Mouse (Mus musculus): ENCODE data around the gene Mrps17. TPM values are rescaled to one million over a fixed set of nuclear protein-coding genes. Genes with fewer than 3 reads are reported as not detected.
"Not testable (repeated sequence)": the region's sequence is repeated elsewhere in the genome, so short reads cannot be mapped to it uniquely, and the experiment has no call there.

Gene Mrps17
- polyA plus RNA-seq (2015; fragmentation: Nextera tagmentation; extraction: Ambion mirVana): 164 and 178 TPM in 2 replicates

GRCm38 (mm10) chr5:129715326-129715861, at the start of gene Mrps17:
Gene Mrps17 (plus strand): TSS chr5:129715497.
- H3K4me1 ChIP-seq (replicated peaks): peaks cover 9% of the 10 kb centered on the region
- under 1% methylated on average over 33 of the region's 33 CpGs for WGBS
- no peaks in the 10 kb centered on the region for H3K27me3 ChIP-seq
- H3K9me3 ChIP-seq: no peaks in the 10 kb centered on the region
- H3K4me2 ChIP-seq: peak within 1 kb of the TSS; percentile 89
- H3K36me3 ChIP-seq: peaks cover 35% of the 10 kb centered on the region
- ATAC-seq (ENCODE audit: low read depth): peak; percentile 97
- H3K27ac ChIP-seq (replicated peaks): peak within 1 kb of the TSS; percentile 62; the same call in 1 of the 2 replicates
- H3K4me3 ChIP-seq: peak within 1 kb of the TSS; percentile 70
- peak within 1 kb of the TSS; percentile 82 for H3K9ac ChIP-seq

GRCm38 (mm10) chr5:129666271-129666909, 48.9 kb upstream of the Mrps17 start:
- ATAC-seq (ENCODE audit: low read depth): no peak
- H3K4me2 ChIP-seq: no peak overlapping the region
- WGBS: 95% methylated on average over 10 of the region's 10 CpGs
- H3K4me1 ChIP-seq (replicated peaks): peaks cover 13% of the 10 kb centered on the region
- no peak overlapping the region for H3K27ac ChIP-seq (replicated peaks)
- H3K36me3 ChIP-seq: no peaks in the 10 kb centered on the region
- H3K9me3 ChIP-seq: no peaks in the 10 kb centered on the region
- H3K9ac ChIP-seq: no peak overlapping the region
- H3K27me3 ChIP-seq: no peaks in the 10 kb centered on the region
- H3K4me3 ChIP-seq: no peak overlapping the region

GRCm38 (mm10) chr5:129667851-129668250, 47.4 kb upstream of the Mrps17 start:
- ATAC-seq (ENCODE audit: low read depth): no peak
- H3K4me2 ChIP-seq: no peak overlapping the region
- no peaks in the 10 kb centered on the region for H3K9me3 ChIP-seq
- no peak overlapping the region for H3K27ac ChIP-seq (replicated peaks)
- peaks cover 13% of the 10 kb centered on the region for H3K4me1 ChIP-seq (replicated peaks)
- WGBS: 95% methylated on average over 4 of the region's 4 CpGs
- no peak overlapping the region for H3K4me3 ChIP-seq
- H3K36me3 ChIP-seq: no peaks in the 10 kb centered on the region
- no peaks in the 10 kb centered on the region for H3K27me3 ChIP-seq
- H3K9ac ChIP-seq: no peak overlapping the region

GRCm38 (mm10) chr5:129669453-129670035, 45.8 kb upstream of the Mrps17 start:
- ATAC-seq (ENCODE audit: low read depth): peak; percentile 76
- no peaks in the 10 kb centered on the region for H3K9me3 ChIP-seq
- H3K9ac ChIP-seq: peak overlapping the region; percentile 93
- WGBS: 1% methylated on average over 31 of the region's 31 CpGs
- peaks cover 13% of the 10 kb centered on the region for H3K4me1 ChIP-seq (replicated peaks)
- H3K27ac ChIP-seq (replicated peaks): 0 out of 2 replicates have a peak overlapping the region, but pooled peaks have one; percentile 29
- no peaks in the 10 kb centered on the region for H3K36me3 ChIP-seq
- peak overlapping the region; percentile 90 for H3K4me2 ChIP-seq
- H3K27me3 ChIP-seq: no peaks in the 10 kb centered on the region
- peak overlapping the region; percentile 82 for H3K4me3 ChIP-seq

GRCm38 (mm10) chr5:129670036-129670458, 45.2 kb upstream of the Mrps17 start, which contains the start of gene Zfp11:
Gene Zfp11 (minus strand): TSS chr5:129670099.
- H3K4me1 ChIP-seq (replicated peaks): peaks cover 13% of the 10 kb centered on the region
- H3K27ac ChIP-seq (replicated peaks): 0 out of 2 replicates have a peak within 1 kb of the TSS, but pooled peaks have one; percentile 29
- ATAC-seq (ENCODE audit: low read depth): peak; percentile 83
- H3K4me2 ChIP-seq: peak within 1 kb of the TSS; percentile 90
- H3K27me3 ChIP-seq: no peaks in the 10 kb centered on the region
- peak within 1 kb of the TSS; percentile 93 for H3K9ac ChIP-seq
- H3K36me3 ChIP-seq: no peaks in the 10 kb centered on the region
- H3K9me3 ChIP-seq: 0 out of 2 replicates have a peak, but pooled peaks cover 2% of the 10 kb centered on the region
- 1% methylated on average over 23 of the region's 23 CpGs for WGBS
- H3K4me3 ChIP-seq: peak within 1 kb of the TSS; percentile 82

- H3K9me3 ChIP-seq; H3K27me3 ChIP-seq; H3K4me1 ChIP-seq (replicated peaks); H3K4me2 ChIP-seq; H3K36me3 ChIP-seq; H3K4me3 ChIP-seq; H3K9ac ChIP-seq; H3K27ac ChIP-seq (replicated peaks); ATAC-seq (ENCODE audit: low read depth): not testable (repeated sequence)
- WGBS: 95% methylated on average over 5 of the region's 5 CpGs
Measured at GRCm38 (mm10) chr5:129685141-129685540, 30.2 kb upstream of the Mrps17 start.

GRCm38 (mm10) chr5:129687621-129688020, 27.7 kb upstream of the Mrps17 start:
- H3K9me3 ChIP-seq: no peaks in the 10 kb centered on the region
- 84% methylated on average over 7 of the region's 7 CpGs for WGBS
- ATAC-seq (ENCODE audit: low read depth): no peak

DNA sequence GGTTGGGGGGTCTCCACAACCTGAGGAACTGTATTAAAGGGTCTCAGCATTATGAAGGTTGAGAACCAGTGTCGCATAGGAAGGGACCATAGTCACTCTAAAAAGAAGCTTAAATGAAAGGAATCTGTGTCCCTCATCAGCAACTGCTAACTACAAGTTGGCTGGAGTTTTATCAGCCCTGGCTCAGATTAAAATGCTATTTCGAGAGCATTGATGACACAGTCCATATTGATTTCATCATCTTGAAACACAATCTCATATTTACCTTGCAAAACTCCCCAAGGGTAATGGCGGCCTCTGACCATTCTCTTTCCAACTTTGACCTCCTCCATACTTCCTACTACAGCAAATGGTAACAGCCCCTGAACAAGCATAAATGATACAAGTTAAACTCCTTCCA, 24.8 kb upstream of the Mrps17 start:
- ATAC-seq (ENCODE audit: low read depth): no peak
- Histone ChIP-seq H3K27ac (replicated peaks) (no peak overlapping the region), H3K9me3 (no peaks in the 10 kb centered on the region), H3K36me3 (no peaks in the 10 kb centered on the region), H3K4me3 (no peak overlapping the region), H3K9ac (no peak overlapping the region), H3K4me1 (replicated peaks) (no peaks in the 10 kb centered on the region), H3K4me2 (no peak overlapping the region), H3K27me3 (no peaks in the 10 kb centered on the region)
- WGBS: 80% methylated on average over 3 of the region's 3 CpGs

More at GRCm38 (mm10) chr5:129687621-129688020, 27.7 kb upstream of the Mrps17 start:
- H3K9ac ChIP-seq: no peak overlapping the region
- no peaks in the 10 kb centered on the region for H3K4me1 ChIP-seq (replicated peaks)
- no peaks in the 10 kb centered on the region for H3K36me3 ChIP-seq
- no peak overlapping the region for H3K27ac ChIP-seq (replicated peaks)
- no peak overlapping the region for H3K4me2 ChIP-seq
- H3K4me3 ChIP-seq: no peak overlapping the region
- H3K27me3 ChIP-seq: no peaks in the 10 kb centered on the region

- Histone ChIP-seq H3K27ac (replicated peaks) (no peak overlapping the region), H3K4me2 (no peak overlapping the region; the same call in 1 of the 2 replicates), H3K9me3 (no peaks in the 10 kb centered on the region), H3K4me3 (no peak overlapping the region), H3K4me1 (replicated peaks) (no peaks in the 10 kb centered on the region), H3K9ac (no peak overlapping the region), H3K27me3 (peaks cover 6% of the 10 kb centered on the region), H3K36me3 (no peaks in the 10 kb centered on the region)
- 47% methylated on average over 2 of the region's 2 CpGs for WGBS
- ATAC-seq (ENCODE audit: low read depth): no peak
Measured at GRCm38 (mm10) chr5:129700506-129700905, 14.8 kb upstream of the Mrps17 start.

DNA sequence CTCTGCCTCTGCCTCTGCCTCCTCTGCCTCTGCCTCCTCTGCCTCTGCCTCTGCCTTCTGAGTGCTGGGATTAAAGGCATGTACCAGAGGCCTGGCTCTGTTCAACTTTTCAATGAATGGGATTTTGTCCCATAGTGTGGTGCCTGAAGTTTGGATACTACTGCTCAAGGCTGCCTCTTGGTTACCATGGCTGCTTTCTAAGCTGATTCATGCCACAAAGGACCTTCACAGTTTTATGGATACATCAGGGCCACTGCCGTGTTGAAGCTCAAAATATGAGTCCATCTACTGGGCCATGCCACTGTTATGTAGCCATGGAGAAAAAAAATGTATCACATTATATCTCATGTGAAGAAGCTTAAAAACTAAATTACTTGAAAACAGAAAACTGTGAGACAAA, 13.6 kb upstream of the Mrps17 start:
- no peak overlapping the region for H3K4me2 ChIP-seq
- no peak for ATAC-seq (ENCODE audit: low read depth)
- H3K4me3 ChIP-seq: no peak overlapping the region
- no peaks in the 10 kb centered on the region for H3K4me1 ChIP-seq (replicated peaks)
- no peak overlapping the region for H3K27ac ChIP-seq (replicated peaks)
- H3K27me3 ChIP-seq: peaks cover 6% of the 10 kb centered on the region
- WGBS: 73% methylated on average over 1 of the region's 1 CpGs
- no peaks in the 10 kb centered on the region for H3K9me3 ChIP-seq
- no peaks in the 10 kb centered on the region for H3K36me3 ChIP-seq
- no peak overlapping the region for H3K9ac ChIP-seq

DNA sequence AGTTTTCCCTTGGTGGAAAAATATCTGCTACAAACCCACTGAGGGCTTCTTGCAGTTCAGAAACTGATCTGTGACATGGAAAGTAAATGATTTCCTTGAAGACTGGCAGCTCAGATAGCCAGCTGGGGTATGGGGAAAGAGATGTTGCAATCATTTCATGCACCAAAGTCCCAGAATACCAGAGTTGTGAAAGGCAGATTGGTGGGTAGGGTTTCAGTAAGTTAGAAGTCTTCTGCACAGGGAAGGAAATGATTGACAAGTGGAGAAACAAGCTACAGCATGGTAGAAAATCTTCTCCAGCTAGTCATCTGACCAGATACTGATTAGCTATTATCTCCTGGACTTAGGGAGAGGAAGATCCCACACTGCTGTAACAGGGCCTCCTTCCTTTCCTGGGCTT, 11.9 kb upstream of the Mrps17 start:
- Histone ChIP-seq H3K27me3 (peaks cover 6% of the 10 kb centered on the region), H3K4me1 (replicated peaks) (no peaks in the 10 kb centered on the region)
- no peak for ATAC-seq (ENCODE audit: low read depth)

DNA sequence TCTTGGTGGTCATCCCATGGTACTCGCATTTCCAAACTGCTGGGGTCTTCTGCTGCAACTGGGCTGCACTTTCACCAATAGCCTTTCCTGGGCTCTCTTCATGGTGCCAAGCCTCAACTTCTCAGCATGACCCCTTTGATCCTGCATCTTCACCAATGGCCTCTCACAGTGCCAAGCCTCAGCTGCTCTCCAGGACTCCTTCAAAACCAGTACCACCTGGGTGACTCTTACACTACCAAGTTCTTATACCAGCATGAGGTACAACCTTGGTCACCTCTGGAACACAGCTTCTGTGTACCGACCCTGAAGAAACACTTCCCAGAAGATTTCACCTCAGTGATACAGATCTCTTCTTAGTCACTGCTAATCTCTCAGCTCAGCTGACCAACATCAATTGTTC, 6.9 kb upstream of the Mrps17 start, which contains the start of gene Sept14:
Sept14 (minus strand) TSS at position 101 of the 400 bp plus-strand sequence.
- H3K4me2 ChIP-seq: no peak within 1 kb of the TSS
- 67% methylated on average over 2 of the region's 2 CpGs for WGBS
- no peak within 1 kb of the TSS for H3K27ac ChIP-seq (replicated peaks)

More for the DNA sequence above, 11.9 kb upstream of the Mrps17 start:
- Histone ChIP-seq H3K9ac (no peak overlapping the region), H3K9me3 (no peaks in the 10 kb centered on the region), H3K4me2 (no peak overlapping the region), H3K4me3 (no peak overlapping the region), H3K27ac (replicated peaks) (no peak overlapping the region), H3K36me3 (no peaks in the 10 kb centered on the region)

More for the DNA sequence above, 6.9 kb upstream of the Mrps17 start, which contains the start of gene Sept14:
- Histone ChIP-seq H3K9me3 (no peaks in the 10 kb centered on the region), H3K4me3 (no peak within 1 kb of the TSS), H3K9ac (no peak within 1 kb of the TSS), H3K27me3 (no peaks in the 10 kb centered on the region; the same call in 1 of the 2 replicates), H3K4me1 (replicated peaks) (no peaks in the 10 kb centered on the region), H3K36me3 (no peaks in the 10 kb centered on the region)
- no peak for ATAC-seq (ENCODE audit: low read depth)

Data from neural tube, embryonic 13.5 days (tissue).